Mouse (Mus musculus): ENCODE results near the gene Glis3. TPM values are rescaled to one million over a fixed set of nuclear protein-coding genes. Genes with fewer than 3 reads are reported as not detected.
A peak's percentile ranks its signal among the peaks of the same experiment; 100 is the strongest.

The Glis3 gene
- total and polyA plus RNA-seq, 2 experiments from 2014 or later = 1.8 to 16.2 TPM

GRCm38 (mm10) chr19:28678646-28679270, 1.1 kb downstream of the Glis3 start:
- DNase-seq (ENCODE audit: low spot score) (no peak), ATAC-seq (no peak)
- H3K27ac ChIP-seq = no peak overlapping the region
- WGBS = under 1% methylated on average over 30 of the region's 30 CpGs
- H3K4me1 ChIP-seq (ENCODE audit: insufficient read depth, low read length) = peaks cover 12% of the 10 kb centered on the region; the same call in 1 of the 2 replicates
- no peak overlapping the region; the same call in 1 of the 2 replicates for H3K9ac ChIP-seq (replicated peaks; ENCODE audit: low read length)
- no peak for TF ChIP-seq CTCF (IDR thresholded peaks at IDR 0.05; ENCODE audit: low read depth)
- H3K9me3 ChIP-seq (ENCODE audit: low read length) = no peaks in the 10 kb centered on the region
- peak overlapping the region; percentile 57 for H3K4me3 ChIP-seq (ENCODE audit: low read length)
- peaks cover 11% of the 10 kb centered on the region for H3K27me3 ChIP-seq (ENCODE audit: insufficient read depth, low read length)
- H3K36me3 ChIP-seq (ENCODE audit: insufficient read depth, low read length) = no peaks in the 10 kb centered on the region
- H3K4me2 ChIP-seq (ENCODE audit: low read depth, low read length) = peak overlapping the region; percentile 92

- WGBS = under 1% methylated on average over 32 of the region's 32 CpGs
- H3K4me2 ChIP-seq (ENCODE audit: low read depth, low read length) = peak overlapping the region; percentile 92
- H3K27me3 ChIP-seq (ENCODE audit: insufficient read depth, low read length) = peaks cover 11% of the 10 kb centered on the region
- ATAC-seq (no peak), DNase-seq (ENCODE audit: low spot score) (peak; percentile 45)
- H3K4me3 ChIP-seq (ENCODE audit: low read length) = peak overlapping the region; percentile 57
- H3K27ac ChIP-seq = no peak overlapping the region
- peak overlapping the region; percentile 13; the same call in 1 of the 2 replicates for H3K9ac ChIP-seq (replicated peaks; ENCODE audit: low read length)
- H3K36me3 ChIP-seq (ENCODE audit: insufficient read depth, low read length) = no peaks in the 10 kb centered on the region
- peaks cover 12% of the 10 kb centered on the region; the same call in 1 of the 2 replicates for H3K4me1 ChIP-seq (ENCODE audit: insufficient read depth, low read length)
- TF ChIP-seq CTCF (IDR thresholded peaks at IDR 0.05; ENCODE audit: low read depth) = no peak
- H3K9me3 ChIP-seq (ENCODE audit: low read length) = no peaks in the 10 kb centered on the region
Observed at GRCm38 (mm10) chr19:28677728-28678438, 2.0 kb downstream of the Glis3 start.

DNA sequence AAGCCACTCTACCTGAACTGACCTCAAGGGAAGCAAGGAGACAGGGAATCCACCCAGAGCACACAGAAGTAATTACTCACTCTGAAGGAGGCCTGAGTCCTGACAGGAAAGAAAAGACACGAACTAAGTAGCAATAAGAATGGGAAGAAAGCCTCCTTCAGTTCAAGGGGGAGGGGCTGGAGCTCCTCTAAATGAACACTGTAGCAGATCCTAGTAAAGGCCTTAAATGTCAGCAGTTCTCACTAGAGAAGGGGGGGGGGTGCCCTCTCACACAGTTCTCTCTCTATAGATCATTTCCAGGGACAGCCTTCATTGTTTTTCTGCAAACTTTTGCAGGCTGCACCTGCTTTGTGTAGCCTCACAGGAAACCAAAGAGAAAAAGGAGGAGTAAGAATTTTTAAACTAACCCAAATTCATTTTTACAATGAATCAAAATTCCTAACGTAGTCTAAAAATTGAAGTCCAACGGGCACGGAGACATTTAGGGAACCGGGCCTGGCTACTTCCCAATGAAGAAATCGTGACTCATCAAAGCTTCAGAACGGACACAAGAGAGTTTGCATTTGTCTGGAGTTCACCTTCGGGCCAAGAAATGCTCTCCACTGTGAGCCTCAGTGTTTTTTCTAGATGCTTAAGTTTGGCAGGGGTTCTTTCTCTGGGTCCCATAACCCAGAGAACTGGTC, 2.7 kb downstream of the Glis3 start:
- Histone ChIP-seq H3K4me3 (ENCODE audit: low read length) (peak overlapping the region; percentile 57), H3K4me1 (ENCODE audit: insufficient read depth, low read length) (peaks cover 12% of the 10 kb centered on the region; the same call in 1 of the 2 replicates), H3K4me2 (ENCODE audit: low read depth, low read length) (peak overlapping the region; percentile 92), H3K27me3 (ENCODE audit: insufficient read depth, low read length) (peaks cover 11% of the 10 kb centered on the region), H3K36me3 (ENCODE audit: insufficient read depth, low read length) (no peaks in the 10 kb centered on the region), H3K9me3 (ENCODE audit: low read length) (no peaks in the 10 kb centered on the region), H3K9ac (replicated peaks; ENCODE audit: low read length) (no peak overlapping the region), H3K27ac (no peak overlapping the region)
- ATAC-seq = no peak
- 0 out of 2 replicates have a peak, but pooled peaks have one; percentile 10 for TF ChIP-seq CTCF (IDR thresholded peaks at IDR 0.05; ENCODE audit: low read depth)
- no peak for DNase-seq (ENCODE audit: low spot score)
- 17% methylated on average over 8 of the region's 8 CpGs for WGBS

GRCm38 (mm10) chr19:28663781-28664180, 16.1 kb downstream of the Glis3 start:
- H3K4me2 ChIP-seq (ENCODE audit: low read depth, low read length) = no peak overlapping the region
- H3K4me1 ChIP-seq (ENCODE audit: insufficient read depth, low read length) = no peaks in the 10 kb centered on the region
- no peaks in the 10 kb centered on the region for H3K27me3 ChIP-seq (ENCODE audit: insufficient read depth, low read length)
- TF ChIP-seq CTCF (IDR thresholded peaks at IDR 0.05; ENCODE audit: low read depth) = no peak
- DNase-seq (ENCODE audit: low spot score) (no peak), ATAC-seq (no peak)
- WGBS = 83% methylated on average over 9 of the region's 9 CpGs
- H3K4me3 ChIP-seq (ENCODE audit: low read length) = no peak overlapping the region
- H3K9ac ChIP-seq (replicated peaks; ENCODE audit: low read length) = no peak overlapping the region
- no peaks in the 10 kb centered on the region for H3K9me3 ChIP-seq (ENCODE audit: low read length)
- H3K36me3 ChIP-seq (ENCODE audit: insufficient read depth, low read length) = no peaks in the 10 kb centered on the region
- H3K27ac ChIP-seq = no peak overlapping the region

GRCm38 (mm10) chr19:28663148-28663547, 16.7 kb downstream of the Glis3 start:
- Histone ChIP-seq H3K36me3 (ENCODE audit: insufficient read depth, low read length) (no peaks in the 10 kb centered on the region), H3K4me3 (ENCODE audit: low read length) (no peak overlapping the region), H3K27ac (no peak overlapping the region), H3K9me3 (ENCODE audit: low read length) (no peaks in the 10 kb centered on the region), H3K4me1 (ENCODE audit: insufficient read depth, low read length) (no peaks in the 10 kb centered on the region), H3K4me2 (ENCODE audit: low read depth, low read length) (no peak overlapping the region), H3K27me3 (ENCODE audit: insufficient read depth, low read length) (no peaks in the 10 kb centered on the region), H3K9ac (replicated peaks; ENCODE audit: low read length) (no peak overlapping the region)
- ATAC-seq = no peak
- TF ChIP-seq CTCF (IDR thresholded peaks at IDR 0.05; ENCODE audit: low read depth) = no peak
- 38% methylated on average over 10 of the region's 10 CpGs for WGBS
- DNase-seq (ENCODE audit: low spot score) = no peak

- 60% methylated on average over 8 of the region's 8 CpGs for WGBS
- Histone ChIP-seq H3K9ac (replicated peaks; ENCODE audit: low read length) (no peak overlapping the region), H3K4me1 (ENCODE audit: insufficient read depth, low read length) (no peaks in the 10 kb centered on the region), H3K36me3 (ENCODE audit: insufficient read depth, low read length) (no peaks in the 10 kb centered on the region), H3K27me3 (ENCODE audit: insufficient read depth, low read length) (no peaks in the 10 kb centered on the region), H3K4me2 (ENCODE audit: low read depth, low read length) (no peak overlapping the region), H3K4me3 (ENCODE audit: low read length) (no peak overlapping the region), H3K9me3 (ENCODE audit: low read length) (no peaks in the 10 kb centered on the region), H3K27ac (no peak overlapping the region)
- ATAC-seq (no peak), DNase-seq (ENCODE audit: low spot score) (no peak)
- TF ChIP-seq CTCF (IDR thresholded peaks at IDR 0.05; ENCODE audit: low read depth) = no peak
Observed at GRCm38 (mm10) chr19:28662474-28662873, 17.4 kb downstream of the Glis3 start.

Data from hindbrain, postnatal 0 days (tissue).